ENCODE assay signal across 15 mouse cellular contexts in the genomic region with DNA sequence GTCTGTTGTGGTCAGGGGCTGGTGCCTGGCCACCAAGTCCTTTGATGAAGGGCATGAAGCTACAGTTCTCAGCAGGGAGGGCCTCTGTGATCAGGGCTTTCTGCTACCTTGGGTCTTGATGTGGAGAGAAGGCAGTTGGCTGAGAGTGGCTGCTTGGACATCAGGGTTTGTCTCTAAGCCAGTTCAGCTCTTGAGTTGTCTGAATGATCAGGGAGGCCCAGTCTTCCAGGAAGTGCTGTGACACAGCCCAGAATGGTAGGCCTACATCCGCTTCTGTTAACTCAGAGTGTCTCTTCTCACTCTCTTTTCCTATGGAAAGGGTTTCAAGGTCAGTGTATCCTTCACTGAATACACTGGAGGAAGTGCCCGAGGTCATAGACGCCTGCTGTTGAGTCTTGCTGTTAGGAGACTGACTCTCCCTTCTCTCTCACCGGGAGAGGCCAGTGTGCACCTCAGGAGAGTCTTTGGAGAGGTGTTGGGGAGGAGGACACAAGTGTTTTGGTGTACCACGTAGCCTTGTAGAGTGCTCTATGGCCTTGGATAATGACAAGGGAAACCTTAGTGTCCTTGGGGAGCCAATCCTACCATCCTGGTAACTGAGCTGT. TPM values are rescaled to one million over a fixed set of nuclear protein-coding genes. Genes with fewer than 3 reads are reported as not detected.
DNase-seq lines count a peak whose midpoint lies in the region; ATAC-seq and TF ChIP-seq lines count a peak whose summit lies in the region.
"Had no signal": no experiment of that assay in that cellular context is flagged by ENCODE, and none has a peak within 500 bp of the region (broad histone marks: within the 10 kb centered on the region; RNA-seq: fewer than 3 reads in every experiment).

No protein-coding gene starts in this region.

- no peak overlapping the region for H3K4me3 ChIP-seq in heart, embryonic 10.5 days
- no peak overlapping the region for H3K4me3 ChIP-seq in heart, embryonic 11.5 days (ENCODE audit: low read depth, low read length)
- H3K4me3 ChIP-seq in kidney, postnatal 0 days (replicated peaks; ENCODE audit: low read depth, low read length): no peak overlapping the region
- H3K4me3 ChIP-seq: embryonic facial prominence, embryonic 15.5 days; limb, embryonic 15.5 days; lung, embryonic 15.5 days; midbrain, embryonic 13.5 days; neural tube, embryonic 12.5 days had no signal

- H3K9ac ChIP-seq in heart, embryonic 11.5 days (ENCODE audit: low read depth, low read length): no peak overlapping the region
- H3K9ac ChIP-seq in kidney, postnatal 0 days (ENCODE audit: low read depth, low read length): no peak overlapping the region
- H3K9ac ChIP-seq: embryonic facial prominence, embryonic 15.5 days; limb, embryonic 15.5 days; lung, embryonic 15.5 days; midbrain, embryonic 13.5 days; neural tube, embryonic 12.5 days had no signal

- no peaks in the 10 kb centered on the region for H3K9me3 ChIP-seq in heart, embryonic 10.5 days
- no peaks in the 10 kb centered on the region for H3K9me3 ChIP-seq in heart, embryonic 11.5 days (replicated peaks; ENCODE audit: control insufficient read depth, low read length)
- H3K9me3 ChIP-seq in kidney, postnatal 0 days (replicated peaks; ENCODE audit: low read length): no peaks in the 10 kb centered on the region
- H3K9me3 ChIP-seq: embryonic facial prominence, embryonic 15.5 days; limb, embryonic 15.5 days; lung, embryonic 15.5 days; midbrain, embryonic 13.5 days; neural tube, embryonic 12.5 days had no signal

- no peak for TF ChIP-seq CTCF in kidney, postnatal 0 days (IDR thresholded peaks at IDR 0.05; ENCODE audit: low read depth)

- WGBS in heart, embryonic 10.5 days: 69% methylated on average over 5 of the region's 5 CpGs
- 72% methylated on average over 5 of the region's 5 CpGs for WGBS in heart, embryonic 11.5 days (ENCODE audit: insufficient replicate concordance)
- WGBS in kidney, postnatal 0 days: 79% methylated on average over 5 of the region's 5 CpGs

- peaks cover 85% of the 10 kb centered on the region for H3K4me1 ChIP-seq in heart, embryonic 10.5 days
- H3K4me1 ChIP-seq in heart, embryonic 11.5 days (ENCODE audit: control insufficient read depth, insufficient read depth, low read length): peaks cover 72% of the 10 kb centered on the region
- peaks cover 42% of the 10 kb centered on the region for H3K4me1 ChIP-seq in kidney, postnatal 0 days (replicated peaks; ENCODE audit: insufficient read depth, low read length)

- H3K36me3 ChIP-seq in heart, embryonic 10.5 days: peaks cover 49% of the 10 kb centered on the region
- H3K36me3 ChIP-seq in heart, embryonic 11.5 days (ENCODE audit: control insufficient read depth, insufficient read depth, low read length): peaks cover 5% of the 10 kb centered on the region; the same call in 1 of the 2 replicates
- H3K36me3 ChIP-seq in kidney, postnatal 0 days (ENCODE audit: insufficient read depth, low read length): 0 out of 2 replicates have a peak, but pooled peaks cover under 1% of the 10 kb centered on the region

- H3K27ac ChIP-seq in heart, embryonic 10.5 days: peak overlapping the region; percentile 48; the same call in 1 of the 2 replicates
- no peak overlapping the region for H3K27ac ChIP-seq in heart, embryonic 11.5 days (ENCODE audit: low read depth, low read length)
- H3K27ac ChIP-seq in kidney, postnatal 0 days: peak overlapping the region; percentile 6; the same call in 1 of the 2 replicates
- H3K27ac ChIP-seq: embryonic facial prominence, embryonic 15.5 days; limb, embryonic 15.5 days; lung, embryonic 15.5 days; midbrain, embryonic 13.5 days; neural tube, embryonic 12.5 days had no signal

- H3K27me3 ChIP-seq in heart, embryonic 10.5 days (ENCODE audit: insufficient read depth, poor library complexity, severe bottlenecking): no peaks in the 10 kb centered on the region
- H3K27me3 ChIP-seq in heart, embryonic 11.5 days (ENCODE audit: control insufficient read depth, insufficient read depth, low read length): no peaks in the 10 kb centered on the region
- H3K27me3 ChIP-seq in kidney, postnatal 0 days (ENCODE audit: insufficient read depth, low read length): no peaks in the 10 kb centered on the region
- H3K27me3 ChIP-seq: embryonic facial prominence, embryonic 15.5 days; limb, embryonic 15.5 days; lung, embryonic 15.5 days; midbrain, embryonic 13.5 days; neural tube, embryonic 12.5 days had no signal

- H3K4me2 ChIP-seq in heart, embryonic 11.5 days: no peak overlapping the region
- H3K4me2 ChIP-seq in kidney, postnatal 0 days (ENCODE audit: low read length): no peak overlapping the region
- H3K4me2 ChIP-seq: embryonic facial prominence, embryonic 15.5 days; limb, embryonic 15.5 days; lung, embryonic 15.5 days; midbrain, embryonic 13.5 days; neural tube, embryonic 12.5 days had no signal

- no peak for DNase-seq in heart, embryonic 10.5 days (ENCODE audit: low spot score)
- DNase-seq in kidney, postnatal 0 days (ENCODE audit: low spot score): no peak
- no peak for DNase-seq in kidney, adult 18-20 months
- DNase-seq in CD4-positive helper T cell, adult 2 months (ENCODE audit: low read depth, low spot score): peak; percentile 53
- peak; percentile 51 for DNase-seq in ES-CJ7 (ENCODE audit: low read depth, low spot score)
- DNase-seq: adrenal gland, postnatal 36 days; gastrocnemius, postnatal 36 days had no signal

- ATAC-seq in heart, embryonic 11.5 days (replicated peaks; ENCODE audit: insufficient number of reproducible peaks, low FRiP score, low TSS enrichment): no peak
- ATAC-seq in kidney, postnatal 0 days (replicated peaks; ENCODE audit: low FRiP score, low read depth): no peak
- ATAC-seq in megakaryocyte progenitor cell, adult 5-6 weeks (replicated peaks; ENCODE audit: poor library complexity): no peak
- ATAC-seq: forebrain, embryonic 16.5 days; midbrain, embryonic 13.5 days had no signal

RNA-seq across cellular contexts. Expression of a gene that starts 4.7 kb away (rescaled TPM):
- polyA plus RNA-seq in heart, embryonic 10.5 days (2016; fragmentation: Nextera tagmentation; extraction: Ambion mirVana): 37.5 and 44.9 TPM in 2 replicates
- 31.0 and 33.9 TPM in 2 replicates for polyA plus RNA-seq in heart, embryonic 11.5 days (2014; fragmentation: Nextera tagmentation; extraction: Ambion mirVana)
- polyA plus RNA-seq in kidney, postnatal 0 days (2015; fragmentation: Nextera tagmentation; extraction: Ambion mirVana): 31.6 and 32.5 TPM in 2 replicates
- total RNA-seq in megakaryocyte progenitor cell, adult 5-6 weeks (2015): 5.8 and 9.7 TPM in 2 replicates
- 19.5 and 24.5 TPM in 2 replicates for total RNA-seq in megakaryocyte progenitor cell, adult 5-6 weeks (2017)

Comparison
In these comparisons a context has a peak if more than half of its experiments do, and no peak if none do; other contexts are left out.
1. DNase-seq: peak in CD4-positive helper T cell, adult 2 months (single experiment) and ES-CJ7 (single experiment); none in heart, embryonic 10.5 days (single experiment), kidney, postnatal 0 days (single experiment) and kidney, adult 18-20 months (single experiment).